Mouse (Mus musculus) lung, adult 2 months (tissue): Measurements from ENCODE around the gene Cers6.

Experiments
- CTCF ChIP-seq: fragments of 200-500 bp; IDR thresholded peaks from 2 replicates; pipeline ENCODE4 v1.5.1; 2011; ENCODE audit warnings: mild to moderate bottlenecking, low read length, control low read depth; ENCODE audit not compliant: insufficient read depth
- POLR2A ChIP-seq: fragments of 200-500 bp; IDR thresholded peaks from 2 replicates; pipeline ENCODE4 v1.6.1; 2011; ENCODE audit warnings: low read depth, mild to moderate bottlenecking, control low read depth, low read length, borderline replicate concordance; ENCODE audit errors: extremely low read depth

DNA sequence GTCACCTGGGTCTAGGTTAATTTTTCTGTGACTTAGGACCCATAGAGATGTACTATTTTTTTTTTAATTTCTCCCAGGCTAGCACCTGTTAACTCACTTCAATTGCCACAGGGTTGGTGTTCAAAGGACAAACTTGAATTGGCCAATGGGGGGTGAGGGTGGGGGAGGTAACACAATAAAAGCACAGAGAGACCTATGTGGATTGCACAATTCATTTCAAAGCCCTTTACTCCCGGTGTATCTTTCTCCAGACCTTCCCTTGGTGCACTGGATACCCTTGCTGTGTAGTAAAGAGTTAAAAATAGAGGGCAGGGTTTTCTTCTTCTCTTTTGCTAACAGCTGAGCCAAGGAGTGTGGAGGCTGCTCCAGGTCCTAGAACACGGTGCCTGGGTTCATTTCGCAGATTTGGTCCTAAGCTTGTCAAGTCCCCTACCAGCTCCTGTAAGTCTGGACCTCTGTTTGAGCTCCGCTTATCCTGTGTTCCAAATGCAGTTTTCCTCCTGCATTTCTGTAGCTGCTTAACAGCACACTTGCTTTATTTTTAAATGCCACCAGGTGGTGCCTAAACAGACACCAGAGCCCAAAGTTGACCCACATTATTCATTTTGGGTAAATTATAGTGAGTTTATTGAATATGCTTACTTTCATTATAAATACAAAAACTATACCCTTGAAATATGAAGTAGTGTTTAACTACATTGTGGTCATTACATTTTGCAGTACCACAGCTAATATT lies 38.9 kb upstream of the Cers6 start:
- no peak for TF ChIP-seq POLR2A
- TF ChIP-seq CTCF, result no peak
